Mouse (Mus musculus) cortical plate, adult 2 months (tissue): ENCODE results near the gene Grb2.

ENCODE experiments used
- CTCF ChIP-seq: fragments of 200-500 bp; IDR thresholded peaks from 2 replicates; pipeline ENCODE4 v1.5.1; 2011; ENCODE audit warnings: mild to moderate bottlenecking, control low read depth, low read length; ENCODE audit not compliant: insufficient read depth; ENCODE audit errors: extremely low read depth
- POLR2A ChIP-seq: fragments of 200-500 bp; IDR thresholded peaks from 2 replicates; pipeline ENCODE4 v1.6.1; 2011; ENCODE audit warnings: mild to moderate bottlenecking, low read length, control low read depth; ENCODE audit not compliant: insufficient read depth; ENCODE audit errors: extremely low read depth

DNA sequence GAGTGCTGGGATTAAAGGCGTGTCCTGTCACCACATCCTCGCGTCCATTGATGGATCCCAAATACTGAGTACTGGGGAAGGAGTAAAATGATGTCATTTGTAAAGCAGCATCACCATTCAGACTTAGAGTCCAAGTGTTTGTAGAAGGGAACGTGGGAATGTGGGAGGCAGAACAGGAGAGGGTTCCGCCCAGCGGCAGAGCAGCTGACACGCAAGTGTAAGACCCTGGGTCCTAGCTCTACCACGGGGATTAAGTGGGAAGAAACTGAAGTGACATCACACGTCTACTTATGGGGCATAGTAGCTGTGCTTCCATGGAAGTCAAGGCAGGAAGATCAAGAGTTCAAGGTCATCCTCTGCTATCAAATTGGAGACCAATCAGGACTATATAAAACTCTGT lies 2.7 kb upstream of the Grb2 start:
- TF ChIP-seq POLR2A = no peak
- TF ChIP-seq CTCF = no peak
